Mouse (Mus musculus): ENCODE measurements around the gene Ceacam9. TPM values are rescaled to one million over a fixed set of nuclear protein-coding genes. Genes with fewer than 3 reads are reported as not detected.
"Not testable (repeated sequence)": the region's sequence is repeated elsewhere in the genome, so short reads cannot be mapped to it uniquely, and the experiment has no call there.

The Ceacam9 gene
- polyA plus RNA-seq, 1 experiment from 2014 or later, result not detected

GRCm38 (mm10) chr7:16712633-16713415, 8.9 kb upstream of the Ceacam9 start:
- TF ChIP-seq CTCF (IDR thresholded peaks at IDR 0.05), result no peak
- peaks cover 10% of the 10 kb centered on the region for H3K27me3 ChIP-seq
- ChIA-PET POLR2A (interaction anchor here (0.6 kb wide), 1 partner anchor 75 kb away, joined by 8 read pairs; no protein-coding TSS in a partner anchor), CTCF (no interaction called here)
- ATAC-seq (no peak), DNase-seq (ENCODE audit: low read depth, low spot score) (no peak)
- in situ Hi-C loops (cut with MboI; ENCODE audit: low pct_unique_long_range_greater_than_20kb), result no loop called here

GRCm38 (mm10) chr7:16716456-16717152, 5.1 kb upstream of the Ceacam9 start:
- H3K27me3 ChIP-seq; POLR2A ChIA-PET; ATAC-seq; CTCF ChIA-PET; in situ Hi-C loops (cut with MboI; ENCODE audit: low pct_unique_long_range_greater_than_20kb); DNase-seq (ENCODE audit: low read depth, low spot score): not testable (repeated sequence)

DNA sequence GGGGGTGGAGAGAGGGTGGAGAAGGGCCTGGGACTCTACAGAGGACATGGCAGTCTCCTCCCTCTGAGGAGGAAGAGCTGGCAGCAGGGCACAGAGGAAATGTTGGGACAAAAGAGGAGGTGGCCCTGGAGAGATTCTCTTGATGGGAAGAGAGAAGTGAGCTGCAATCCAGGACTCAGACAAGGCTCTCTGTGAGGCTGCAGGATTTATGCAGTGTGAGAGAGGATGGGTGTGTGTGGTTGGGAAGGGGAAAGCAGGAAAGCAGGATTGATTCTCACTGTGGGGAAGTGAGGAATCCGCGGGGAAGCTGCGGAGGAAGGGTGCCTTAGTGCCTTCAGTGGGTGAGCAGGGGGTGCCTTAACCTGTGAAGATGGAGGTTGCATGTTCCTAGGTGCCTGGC, 761 bp downstream of the Ceacam9 start:
- in situ Hi-C loops (cut with MboI; ENCODE audit: low pct_unique_long_range_greater_than_20kb), result loop anchor here (10.0 kb wide), 1 partner anchor 88 kb away; no protein-coding TSS in a partner anchor
- POLR2A ChIA-PET; H3K27me3 ChIP-seq; CTCF ChIA-PET; DNase-seq (ENCODE audit: low read depth, low spot score); ATAC-seq: not testable (repeated sequence)

GRCm38 (mm10) chr7:16728596-16729348, 7.0 kb downstream of the Ceacam9 start:
- H3K27me3 ChIP-seq, result no peaks in the 10 kb centered on the region
- ChIA-PET POLR2A (interaction anchor here (0.6 kb wide), 1 partner anchor 302 kb away, joined by 4 read pairs; no protein-coding TSS in a partner anchor), CTCF (interaction anchor here (0.7 to 1.7 kb wide), 2 partner anchors 34 to 99 kb away, joined by 4 to 10 read pairs; no protein-coding TSS in a partner anchor)
- ATAC-seq (peak; percentile 51), DNase-seq (ENCODE audit: low read depth, low spot score) (no peak)
- TF ChIP-seq CTCF (IDR thresholded peaks at IDR 0.05), result peak; percentile 70
- in situ Hi-C loops (cut with MboI; ENCODE audit: low pct_unique_long_range_greater_than_20kb), result loop anchor here (10.0 kb wide), 1 partner anchor 94 kb away; no protein-coding TSS in a partner anchor

DNA sequence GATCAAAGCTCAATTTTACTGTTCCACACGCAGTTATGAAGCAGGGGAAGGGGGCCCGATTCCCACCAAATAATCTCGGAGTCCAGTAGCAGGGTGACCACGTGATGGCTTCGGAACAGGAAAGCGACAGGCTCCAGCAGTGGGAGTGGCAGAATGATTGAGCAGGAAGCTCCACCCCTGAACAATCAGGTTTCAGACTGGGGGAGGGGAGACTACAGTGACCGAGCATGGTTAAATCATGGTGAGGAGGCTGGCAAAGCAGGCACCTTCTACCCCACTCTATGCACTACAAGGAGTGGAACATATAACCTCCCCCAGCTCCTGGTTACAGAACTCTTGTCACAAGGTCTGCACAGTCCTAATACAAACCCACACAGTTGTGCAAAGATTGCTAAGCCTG, 7.8 kb downstream of the Ceacam9 start:
- POLR2A ChIA-PET; H3K27me3 ChIP-seq; ATAC-seq; DNase-seq (ENCODE audit: low read depth, low spot score): not testable (repeated sequence)
- in situ Hi-C loops (cut with MboI; ENCODE audit: low pct_unique_long_range_greater_than_20kb), result loop anchor here (10.0 kb wide), 1 partner anchor 95 kb away; no protein-coding TSS in a partner anchor
- CTCF ChIA-PET, result interaction anchor here (0.7 to 1.7 kb wide), 2 partner anchors 34 to 100 kb away, joined by 4 to 10 read pairs; no protein-coding TSS in a partner anchor

DNA sequence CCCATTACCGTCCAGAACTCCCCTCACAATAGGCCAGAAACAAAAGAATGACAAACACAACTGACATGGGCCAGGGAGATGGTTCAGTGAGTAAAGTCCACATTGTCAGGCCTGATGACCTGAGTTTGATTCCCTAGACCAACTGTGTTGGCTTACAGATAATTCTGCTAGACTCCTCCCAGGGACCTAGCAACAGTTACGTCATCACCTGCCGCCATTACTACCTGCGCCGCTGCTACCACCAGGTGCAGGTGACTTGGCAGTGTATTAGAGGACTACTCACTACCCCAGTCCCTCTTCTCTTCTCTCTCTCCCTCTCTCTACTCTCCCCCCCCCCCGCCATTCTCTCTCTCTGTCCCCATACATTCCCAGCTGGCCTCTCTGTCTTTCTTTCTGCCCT, 9.1 kb downstream of the Ceacam9 start:
- H3K27me3 ChIP-seq, result no peaks in the 10 kb centered on the region
- no peak for ATAC-seq
- CTCF ChIA-PET, result interaction anchor here (1.7 kb wide), 1 partner anchor 101 kb away, joined by 10 read pairs; no protein-coding TSS in a partner anchor
- no peak for DNase-seq (ENCODE audit: low read depth, low spot score)
- in situ Hi-C loops (cut with MboI; ENCODE audit: low pct_unique_long_range_greater_than_20kb), result no loop called here
- no peak for TF ChIP-seq CTCF (IDR thresholded peaks at IDR 0.05)
- POLR2A ChIA-PET, result no interaction called here

DNA sequence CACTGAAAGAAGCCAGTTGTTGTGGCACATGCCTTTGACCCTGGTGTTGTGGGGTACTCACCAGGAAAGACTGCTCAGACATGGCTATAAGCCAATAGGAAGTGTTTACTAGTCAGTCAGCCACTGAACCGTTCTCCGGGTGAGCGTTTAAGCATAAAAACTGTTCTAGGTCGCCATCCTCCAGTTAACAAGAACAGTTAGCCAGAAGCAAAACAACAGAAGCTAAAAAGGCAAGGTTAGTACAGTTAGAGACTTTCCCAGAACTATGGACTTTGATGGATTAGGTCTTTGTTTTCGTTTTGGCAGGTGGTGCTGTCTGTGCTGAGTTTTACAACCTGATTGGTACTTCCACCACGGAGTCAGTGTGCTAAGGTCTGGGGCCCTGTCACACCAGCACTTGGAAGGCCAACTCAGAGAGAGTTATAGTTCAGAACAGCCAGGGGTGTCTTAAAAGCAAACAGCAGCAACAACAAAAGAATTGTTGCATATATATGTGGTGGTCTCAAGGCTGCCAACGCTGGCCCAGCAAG, 10.2 kb downstream of the Ceacam9 start:
- in situ Hi-C loops (cut with MboI; ENCODE audit: low pct_unique_long_range_greater_than_20kb), result no loop called here
- POLR2A ChIA-PET, result no interaction called here
- no peak for TF ChIP-seq CTCF (IDR thresholded peaks at IDR 0.05)
- DNase-seq (ENCODE audit: low read depth, low spot score), result peak; percentile 38
- CTCF ChIA-PET, result interaction anchor here (0.7 kb wide), 1 partner anchor 103 kb away, joined by 3 read pairs; no protein-coding TSS in a partner anchor
- ATAC-seq, result no peak
- H3K27me3 ChIP-seq, result no peaks in the 10 kb centered on the region

- POLR2A ChIA-PET, result no interaction called here
- DNase-seq (ENCODE audit: low read depth, low spot score), result no peak
- CTCF ChIA-PET, result interaction anchor here (1.4 to 1.9 kb wide), 2 partner anchors 108 to 110 kb away, joined by 3 to 6 read pairs; no protein-coding TSS in a partner anchor
- peak; percentile 2 for ATAC-seq
- no peaks in the 10 kb centered on the region for H3K27me3 ChIP-seq
- in situ Hi-C loops (cut with MboI; ENCODE audit: low pct_unique_long_range_greater_than_20kb), result no loop called here
- TF ChIP-seq CTCF (IDR thresholded peaks at IDR 0.05), result no peak
Observed at GRCm38 (mm10) chr7:16737606-16738072, 15.9 kb downstream of the Ceacam9 start.

DNA sequence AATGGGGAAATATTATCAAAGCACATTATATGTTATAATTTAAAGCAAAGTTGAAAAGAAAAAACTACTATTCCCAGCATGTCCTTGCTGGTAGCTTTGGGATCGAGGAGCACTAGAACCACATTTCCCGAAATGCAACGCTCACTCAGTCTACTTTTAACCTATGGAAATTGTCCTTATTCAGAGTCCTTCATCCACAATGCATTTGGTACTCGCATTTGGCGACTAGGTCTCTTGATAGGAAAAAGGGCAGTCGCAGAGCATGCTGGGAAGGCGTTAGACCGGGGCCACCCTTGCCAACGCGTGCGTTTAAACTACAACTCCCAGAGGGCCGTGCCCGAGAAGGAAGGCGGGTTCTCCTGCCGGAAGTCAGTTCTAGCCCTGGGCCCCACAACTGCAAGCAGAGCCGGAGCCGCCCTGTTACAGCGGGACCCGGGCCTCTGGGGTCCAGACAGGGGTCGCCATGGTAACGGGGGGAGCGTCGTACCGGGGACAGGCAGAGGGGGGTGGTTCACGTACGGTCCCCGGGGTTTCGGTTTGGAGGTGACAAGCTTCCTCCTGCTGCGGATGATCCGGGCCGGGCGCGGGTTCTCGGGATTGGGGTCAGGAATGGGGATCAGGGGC, 16.5 kb downstream of the Ceacam9 start, which contains the start of gene Ap2s1:
TSS of gene Ap2s1 (plus strand) at position 338 of the 624 bp plus-strand sequence.
- DNase-seq (ENCODE audit: low read depth, low spot score) (peak; percentile 93), ATAC-seq (peak; percentile 92)
- in situ Hi-C loops (cut with MboI; ENCODE audit: low pct_unique_long_range_greater_than_20kb), result no loop called here
- no peaks in the 10 kb centered on the region for H3K27me3 ChIP-seq
- CTCF ChIA-PET, result interaction anchor here (1.4 to 1.9 kb wide), 2 partner anchors 109 to 110 kb away, joined by 3 to 6 read pairs; no protein-coding TSS in a partner anchor
- POLR2A ChIA-PET, result no interaction called here
- no peak for TF ChIP-seq CTCF (IDR thresholded peaks at IDR 0.05)

Data from Patski (cell line).